ENCODE assay signal across 24 mouse cellular contexts in the genomic region with DNA sequence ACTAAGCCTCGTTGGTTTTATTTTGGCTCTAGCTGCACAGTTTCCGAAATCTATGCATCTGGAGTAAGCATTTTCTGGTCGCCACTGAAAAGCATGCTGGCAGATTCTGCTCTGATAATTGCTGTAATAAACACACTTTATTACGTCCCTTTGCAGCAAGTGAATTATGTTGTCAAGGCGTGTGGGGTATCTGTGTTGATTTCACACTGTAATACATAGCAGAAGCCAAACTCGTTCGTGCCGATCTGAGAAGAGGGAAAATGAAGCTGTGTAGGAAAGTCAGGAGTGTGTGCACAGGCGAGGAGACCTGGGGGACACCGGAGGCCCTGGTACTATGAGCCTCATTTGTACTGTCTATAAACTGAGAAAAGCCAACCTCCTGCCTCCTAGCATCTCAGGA. TPM values are rescaled to one million over a fixed set of nuclear protein-coding genes. Genes with fewer than 3 reads are reported as not detected.
A peak's percentile ranks its signal among the peaks of the same experiment; 100 is the strongest.
DNase-seq lines count a peak whose midpoint lies in the region; ATAC-seq and TF ChIP-seq lines count a peak whose summit lies in the region.
"Had no signal": no experiment of that assay in that cellular context is flagged by ENCODE, and none has a peak within 500 bp of the region (broad histone marks: within the 10 kb centered on the region; RNA-seq: fewer than 3 reads in every experiment).

No protein-coding gene starts in this region.

- peaks cover 40% of the 10 kb centered on the region for H3K4me1 ChIP-seq in hindbrain, embryonic 14.5 days (replicated peaks; ENCODE audit: control insufficient read depth, insufficient read depth, low read length)
- peaks cover 19% of the 10 kb centered on the region for H3K4me1 ChIP-seq in hindbrain, postnatal 0 days (ENCODE audit: insufficient read depth, low read length)
- peaks cover 59% of the 10 kb centered on the region for H3K4me1 ChIP-seq in forebrain, embryonic 13.5 days
- H3K4me1 ChIP-seq in midbrain, embryonic 15.5 days = peaks cover 79% of the 10 kb centered on the region
- 0 out of 2 replicates have a peak, but pooled peaks cover 4% of the 10 kb centered on the region for H3K4me1 ChIP-seq in lung, adult 2 months (ENCODE audit: control insufficient read depth, insufficient read depth, low read length)

- no peaks in the 10 kb centered on the region for H3K9me3 ChIP-seq in hindbrain, embryonic 14.5 days (ENCODE audit: control insufficient read depth, low read length)
- no peaks in the 10 kb centered on the region for H3K9me3 ChIP-seq in hindbrain, postnatal 0 days (ENCODE audit: low read length)
- H3K9me3 ChIP-seq in forebrain, embryonic 13.5 days (replicated peaks) = no peaks in the 10 kb centered on the region
- no peaks in the 10 kb centered on the region for H3K9me3 ChIP-seq in midbrain, embryonic 15.5 days
- H3K9me3 ChIP-seq: embryonic facial prominence, embryonic 15.5 days; heart, embryonic 10.5 days had no signal

- no peak for DNase-seq in hindbrain, embryonic 14.5 days (ENCODE audit: low spot score)
- no peak for DNase-seq in hindbrain, postnatal 0 days (ENCODE audit: low spot score)
- peak; percentile 59 for DNase-seq in brain, embryonic 14.5 days (ENCODE audit: low read depth)
- DNase-seq in lung, postnatal 25 days (ENCODE audit: low spot score) = no peak
- DNase-seq in lung, adult 2 months = no peak
- DNase-seq: adrenal gland, adult 2 months; cerebellum, adult 9-11 months; kidney, adult 18-20 months; kidney, postnatal 25 days; left cerebral cortex, postnatal 4 days; lung, embryonic 14.5 days; thymus, postnatal 14 days had no signal

- H3K27me3 ChIP-seq in hindbrain, embryonic 14.5 days (ENCODE audit: control insufficient read depth, insufficient read depth, low read length) = no peaks in the 10 kb centered on the region
- H3K27me3 ChIP-seq in hindbrain, postnatal 0 days (ENCODE audit: insufficient read depth, low read length) = no peaks in the 10 kb centered on the region
- H3K27me3 ChIP-seq in forebrain, embryonic 13.5 days = peaks cover 4% of the 10 kb centered on the region; the same call in 1 of the 2 replicates
- no peaks in the 10 kb centered on the region for H3K27me3 ChIP-seq in midbrain, embryonic 15.5 days (replicated peaks)
- H3K27me3 ChIP-seq: embryonic facial prominence, embryonic 15.5 days had no signal

- no peak for TF ChIP-seq CTCF in hindbrain, postnatal 0 days (IDR thresholded peaks at IDR 0.05; ENCODE audit: low read depth)
- TF ChIP-seq CTCF in brain, embryonic 14.5 days (IDR thresholded peaks at IDR 0.05; ENCODE audit: borderline replicate concordance, extremely low read depth, insufficient read depth, insufficient read length) = no peak
- no peak for TF ChIP-seq CTCF in lung, adult 2 months (IDR thresholded peaks at IDR 0.05; ENCODE audit: insufficient read depth, low read length)

- ATAC-seq in hindbrain, embryonic 14.5 days (ENCODE audit: low FRiP score) = no peak
- no peak for ATAC-seq in hindbrain, postnatal 0 days
- ATAC-seq in forebrain, embryonic 13.5 days = no peak
- ATAC-seq in midbrain, embryonic 15.5 days (replicated peaks) = no peak

- peak overlapping the region; percentile 55 for H3K27ac ChIP-seq in hindbrain, embryonic 14.5 days
- no peak overlapping the region for H3K27ac ChIP-seq in hindbrain, postnatal 0 days
- H3K27ac ChIP-seq in forebrain, embryonic 13.5 days = peak overlapping the region; percentile 57
- H3K27ac ChIP-seq in midbrain, embryonic 15.5 days = peak overlapping the region; percentile 73
- H3K27ac ChIP-seq: embryonic facial prominence, embryonic 15.5 days; heart, embryonic 10.5 days; macrophage had no signal

- no peak overlapping the region for H3K4me2 ChIP-seq in hindbrain, embryonic 14.5 days (replicated peaks)
- no peak overlapping the region for H3K4me2 ChIP-seq in hindbrain, postnatal 0 days (ENCODE audit: low read depth, low read length)
- H3K4me2 ChIP-seq in forebrain, embryonic 13.5 days = no peak overlapping the region
- no peak overlapping the region for H3K4me2 ChIP-seq in midbrain, embryonic 15.5 days
- H3K4me2 ChIP-seq: embryonic facial prominence, embryonic 15.5 days; liver, embryonic 11.5 days; lung, embryonic 14.5 days had no signal

- WGBS in hindbrain, embryonic 14.5 days = 59% methylated on average over 10 of the region's 10 CpGs
- 52% methylated on average over 10 of the region's 10 CpGs for WGBS in hindbrain, postnatal 0 days
- WGBS in forebrain, embryonic 13.5 days = 65% methylated on average over 10 of the region's 10 CpGs
- WGBS in midbrain, embryonic 15.5 days = 68% methylated on average over 10 of the region's 10 CpGs
- WGBS in lung, adult 2 months = 84% methylated on average over 10 of the region's 10 CpGs

- peaks cover 12% of the 10 kb centered on the region; the same call in 1 of the 2 replicates for H3K36me3 ChIP-seq in hindbrain, embryonic 14.5 days (replicated peaks; ENCODE audit: control insufficient read depth, insufficient read depth)
- H3K36me3 ChIP-seq in hindbrain, postnatal 0 days (ENCODE audit: insufficient read depth, low read length) = no peaks in the 10 kb centered on the region
- H3K36me3 ChIP-seq in forebrain, embryonic 13.5 days (ENCODE audit: poor library complexity, severe bottlenecking) = peaks cover 6% of the 10 kb centered on the region; the same call in 1 of the 2 replicates
- no peaks in the 10 kb centered on the region for H3K36me3 ChIP-seq in midbrain, embryonic 15.5 days (replicated peaks)
- H3K36me3 ChIP-seq: embryonic facial prominence, embryonic 15.5 days; heart, embryonic 10.5 days had no signal

- H3K9ac ChIP-seq in hindbrain, embryonic 14.5 days = no peak overlapping the region
- no peak overlapping the region for H3K9ac ChIP-seq in hindbrain, postnatal 0 days (replicated peaks; ENCODE audit: low read length)
- no peak overlapping the region for H3K9ac ChIP-seq in forebrain, embryonic 13.5 days
- H3K9ac ChIP-seq in midbrain, embryonic 15.5 days = no peak overlapping the region
- H3K9ac ChIP-seq: embryonic facial prominence, embryonic 15.5 days; lung, embryonic 14.5 days had no signal

- H3K4me3 ChIP-seq in hindbrain, embryonic 14.5 days (replicated peaks; ENCODE audit: low read length) = no peak overlapping the region
- no peak overlapping the region for H3K4me3 ChIP-seq in hindbrain, postnatal 0 days (ENCODE audit: low read length)
- no peak overlapping the region for H3K4me3 ChIP-seq in forebrain, embryonic 13.5 days
- H3K4me3 ChIP-seq in midbrain, embryonic 15.5 days = no peak overlapping the region
- H3K4me3 ChIP-seq in lung, adult 2 months (replicated peaks; ENCODE audit: extremely low read depth, low read depth, low read length) = no peak overlapping the region
- H3K4me3 ChIP-seq: embryonic facial prominence, embryonic 15.5 days; heart, embryonic 10.5 days; left cerebral cortex, adult 2 months had no signal

- TF ChIP-seq POLR2A in brain, embryonic 14.5 days (IDR thresholded peaks at IDR 0.05; ENCODE audit: borderline replicate concordance, extremely low read depth, insufficient read depth, insufficient read length, poor library complexity, severe bottlenecking) = no peak
- TF ChIP-seq POLR2A in lung, adult 2 months (IDR thresholded peaks at IDR 0.05; ENCODE audit: borderline replicate concordance, extremely low read depth, low read depth, low read length) = no peak

RNA-seq across cellular contexts. Expression of a gene that starts 18.1 kb away (rescaled TPM):
- 3.6 and 3.8 TPM in 2 replicates for polyA plus RNA-seq in hindbrain, embryonic 14.5 days (2014; fragmentation: Nextera tagmentation; extraction: Ambion mirVana)
- 2.0 and 4.8 TPM in 2 replicates for total RNA-seq in hindbrain, postnatal 0 days (2014; rRNA removed)
- 0.50 and 0.70 TPM in 2 replicates for polyA plus RNA-seq in hindbrain, postnatal 0 days (2015; fragmentation: Nextera tagmentation; extraction: Ambion mirVana)
- 21.7 and 23.3 TPM in 2 replicates for polyA plus RNA-seq in brain, embryonic 14.5 days (2012; rRNA removed)
- 3.4 and 3.9 TPM in 2 replicates for polyA plus RNA-seq in forebrain, embryonic 13.5 days (2015; fragmentation: Nextera tagmentation; extraction: Ambion mirVana)
- 3.7 and 3.8 TPM in 2 replicates for polyA plus RNA-seq in midbrain, embryonic 15.5 days (2015; fragmentation: Nextera tagmentation; extraction: Ambion mirVana)
- polyA plus RNA-seq in lung, adult 2 months (2012; rRNA removed) = not detected in 2 replicates
- total RNA-seq: gastrocnemius, adult 18-20 months had no signal
- polyA plus RNA-seq: heart, embryonic 10.5 days; heart, postnatal 0 days; macrophage had no signal

RNA-seq across cellular contexts. Expression of a gene that starts 18.2 kb away (rescaled TPM):
- 15.9 and 22.1 TPM in 2 replicates for polyA plus RNA-seq in hindbrain, embryonic 14.5 days (2014; fragmentation: Nextera tagmentation; extraction: Ambion mirVana)
- total RNA-seq in hindbrain, postnatal 0 days (2014; rRNA removed) = 10.9 and 16.6 TPM in 2 replicates
- 7.9 and 9.0 TPM in 2 replicates for polyA plus RNA-seq in hindbrain, postnatal 0 days (2015; fragmentation: Nextera tagmentation; extraction: Ambion mirVana)
- polyA plus RNA-seq in brain, embryonic 14.5 days (2012; rRNA removed) = 22.9 and 25.1 TPM in 2 replicates
- 14.3 and 17.0 TPM in 2 replicates for polyA plus RNA-seq in forebrain, embryonic 13.5 days (2015; fragmentation: Nextera tagmentation; extraction: Ambion mirVana)
- polyA plus RNA-seq in midbrain, embryonic 15.5 days (2015; fragmentation: Nextera tagmentation; extraction: Ambion mirVana) = 14.9 and 19.8 TPM in 2 replicates
- not detected in 2 replicates for polyA plus RNA-seq in lung, adult 2 months (2012; rRNA removed)
- total RNA-seq: gastrocnemius, adult 18-20 months had no signal
- polyA plus RNA-seq: heart, postnatal 0 days; macrophage had no signal

RNA-seq across cellular contexts. Expression of a gene that starts 20.2 kb away (rescaled TPM):
- polyA plus RNA-seq in hindbrain, embryonic 14.5 days (2014; fragmentation: Nextera tagmentation; extraction: Ambion mirVana) = 0.39 and 0.47 TPM in 2 replicates
- not detected in 2 replicates for total RNA-seq in hindbrain, postnatal 0 days (2014; rRNA removed)
- 0.28 TPM in 1 of 2 replicates, not detected in the other for polyA plus RNA-seq in hindbrain, postnatal 0 days (2015; fragmentation: Nextera tagmentation; extraction: Ambion mirVana)
- polyA plus RNA-seq in brain, embryonic 14.5 days (2012; rRNA removed) = not detected in 2 replicates
- polyA plus RNA-seq in forebrain, embryonic 13.5 days (2015; fragmentation: Nextera tagmentation; extraction: Ambion mirVana) = 1.0 and 1.1 TPM in 2 replicates
- 0.58 TPM in 1 of 2 replicates, not detected in the other for polyA plus RNA-seq in midbrain, embryonic 15.5 days (2015; fragmentation: Nextera tagmentation; extraction: Ambion mirVana)
- not detected in 2 replicates for polyA plus RNA-seq in lung, adult 2 months (2012; rRNA removed)
- total RNA-seq: adrenal gland, adult 2 months; gastrocnemius, adult 18-20 months; left cerebral cortex, adult 2 months; left cerebral cortex, postnatal 4 days had no signal
- polyA plus RNA-seq: adrenal gland, adult 2 months; C2C12; embryonic facial prominence, embryonic 15.5 days; gonadal fat pad, adult 2 months; heart, embryonic 10.5 days; heart, postnatal 0 days; liver, embryonic 11.5 days; lung, embryonic 14.5 days; macrophage; neural tube, embryonic 11.5 days had no signal
